Mouse (Mus musculus): ENCODE measurements at regions not wholly inside any gene's neighbourhood (a gene's known extent, or its start where the extent isn't known, plus 50 kb on each side); places are given as distances from the start of the nearest gene placed in this dataset.

DNA sequence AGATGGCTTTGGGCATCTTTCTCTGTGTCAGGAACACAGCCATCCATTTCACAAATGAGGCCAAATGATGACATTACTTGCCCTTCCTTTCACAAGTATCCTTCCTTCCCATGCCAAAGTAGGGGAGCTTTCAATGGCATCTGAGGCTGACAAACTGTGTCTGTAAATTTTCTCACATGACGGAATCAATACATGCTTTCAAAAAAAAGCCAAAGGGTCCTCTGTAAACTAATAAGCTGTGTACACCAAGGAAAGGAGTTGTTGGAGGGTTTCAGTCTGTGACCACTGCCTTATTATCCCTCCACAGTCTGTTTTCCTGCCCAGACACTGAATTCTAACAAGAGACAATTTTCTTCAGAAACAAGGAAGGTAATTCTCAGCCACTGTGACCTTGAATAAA, 490.2 kb upstream of the Adamts9 start:
- Histone ChIP-seq H3K36me3 (ENCODE audit: insufficient read depth, low read length) (no peaks in the 10 kb centered on the region), H3K9me3 (ENCODE audit: low read length) (no peaks in the 10 kb centered on the region), H3K4me3 (replicated peaks; ENCODE audit: low read length) (no peak overlapping the region), H3K4me1 (replicated peaks; ENCODE audit: low read depth, low read length) (no peaks in the 10 kb centered on the region), H3K27me3 (ENCODE audit: insufficient read depth, low read length) (no peaks in the 10 kb centered on the region)
- TF ChIP-seq POU5F1 (IDR thresholded peaks at IDR 0.05; ENCODE audit: borderline replicate concordance, low read length) (no peak), NANOG (IDR thresholded peaks at IDR 0.05; ENCODE audit: borderline replicate concordance, low read length) (no peak)

DNA sequence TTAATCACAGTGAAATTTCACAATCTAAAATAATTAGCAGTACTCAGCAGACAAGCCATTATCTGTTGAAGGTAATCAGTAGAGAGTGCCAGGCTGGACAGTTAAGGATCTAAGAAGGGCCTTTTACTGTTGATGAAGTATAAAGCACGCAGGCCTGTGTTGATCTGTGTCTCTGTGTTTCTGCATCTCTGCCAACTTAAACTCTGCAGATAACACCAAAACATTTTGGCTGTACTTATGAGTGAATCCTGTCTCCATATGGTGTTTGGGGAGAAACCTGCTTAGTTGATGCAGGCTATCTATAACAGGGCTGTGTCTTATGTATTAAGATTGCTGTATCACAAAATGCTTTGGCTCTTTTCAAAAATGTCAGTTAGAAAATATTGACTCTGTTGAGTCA, 482.8 kb upstream of the Adamts9 start:
- TF ChIP-seq NANOG (IDR thresholded peaks at IDR 0.05; ENCODE audit: borderline replicate concordance, low read length) (no peak), CTCF (conservative IDR thresholded peaks at IDR 0.05; ENCODE audit: low read length) (no peak), POU5F1 (IDR thresholded peaks at IDR 0.05; ENCODE audit: borderline replicate concordance, low read length) (no peak)
- Histone ChIP-seq H3K36me3 (ENCODE audit: insufficient read depth, low read length) (no peaks in the 10 kb centered on the region), H3K27me3 (ENCODE audit: insufficient read depth, low read length) (no peaks in the 10 kb centered on the region), H3K4me1 (replicated peaks; ENCODE audit: low read depth, low read length) (no peaks in the 10 kb centered on the region), H3K4me3 (replicated peaks; ENCODE audit: low read length) (no peak overlapping the region), H3K9me3 (ENCODE audit: low read length) (no peaks in the 10 kb centered on the region)

DNA sequence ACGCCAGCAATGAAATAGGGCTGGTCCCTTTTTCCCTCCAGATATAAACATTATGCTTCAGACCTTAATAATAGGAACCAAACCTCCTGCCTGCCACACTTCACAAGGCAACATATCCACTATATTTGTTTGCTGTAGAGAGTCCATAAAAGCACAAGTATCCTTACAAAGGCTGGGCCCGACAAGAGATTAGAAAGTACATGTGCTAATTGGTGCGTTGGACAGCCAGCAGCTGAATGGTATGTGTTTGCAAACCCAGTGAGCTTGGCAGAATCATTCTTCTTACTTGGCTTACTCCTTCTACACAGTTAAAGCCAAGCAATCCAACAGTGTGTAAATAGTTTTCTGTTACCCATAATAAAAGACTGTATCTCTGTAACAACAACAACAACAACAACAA, 479.6 kb upstream of the Adamts9 start:
- H3K9me3 ChIP-seq (ENCODE audit: low read length), result no peaks in the 10 kb centered on the region
- no peaks in the 10 kb centered on the region for H3K4me1 ChIP-seq (replicated peaks; ENCODE audit: low read depth, low read length)
- H3K4me3 ChIP-seq (replicated peaks; ENCODE audit: low read length), result no peak overlapping the region
- H3K36me3 ChIP-seq (ENCODE audit: insufficient read depth, low read length), result no peaks in the 10 kb centered on the region
- TF ChIP-seq CTCF (conservative IDR thresholded peaks at IDR 0.05; ENCODE audit: low read length), result no peak
- TF ChIP-seq POU5F1 (IDR thresholded peaks at IDR 0.05; ENCODE audit: borderline replicate concordance, low read length), result no peak
- no peak for TF ChIP-seq NANOG (IDR thresholded peaks at IDR 0.05; ENCODE audit: borderline replicate concordance, low read length)
- H3K27me3 ChIP-seq (ENCODE audit: insufficient read depth, low read length), result no peaks in the 10 kb centered on the region

- H3K36me3 ChIP-seq (ENCODE audit: insufficient read depth, low read length), result no peaks in the 10 kb centered on the region
- H3K4me3 ChIP-seq (replicated peaks; ENCODE audit: low read length), result no peak overlapping the region
- TF ChIP-seq POU5F1 (IDR thresholded peaks at IDR 0.05; ENCODE audit: borderline replicate concordance, low read length) (no peak), CTCF (conservative IDR thresholded peaks at IDR 0.05; ENCODE audit: low read length) (no peak), NANOG (IDR thresholded peaks at IDR 0.05; ENCODE audit: borderline replicate concordance, low read length) (no peak)
- H3K27me3 ChIP-seq (ENCODE audit: insufficient read depth, low read length), result no peaks in the 10 kb centered on the region
- H3K9me3 ChIP-seq (ENCODE audit: low read length), result no peaks in the 10 kb centered on the region
- H3K4me1 ChIP-seq (replicated peaks; ENCODE audit: low read depth, low read length), result no peaks in the 10 kb centered on the region
Observed at GRCm38 (mm10) chr6:93422253-93422652, 479.0 kb upstream of the Adamts9 start.

DNA sequence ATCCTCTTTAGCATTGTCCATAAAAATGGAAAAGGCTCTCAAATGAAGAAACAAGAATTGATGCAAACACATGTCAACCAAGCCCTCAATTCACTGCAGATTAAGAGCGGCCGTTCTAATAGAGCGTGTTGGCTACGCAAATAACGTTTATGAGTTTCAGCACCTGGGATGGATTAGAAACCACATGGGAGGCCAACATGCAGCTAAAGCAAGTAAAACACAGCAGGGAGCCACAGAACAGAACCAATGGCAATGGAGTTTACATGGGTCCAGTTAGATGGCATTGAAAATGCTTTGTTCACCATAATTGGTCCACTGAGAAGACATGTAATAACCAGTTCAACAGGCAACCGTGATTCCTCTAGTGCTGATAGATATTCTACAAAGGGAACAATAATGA, 474.3 kb upstream of the Adamts9 start:
- no peak for TF ChIP-seq CTCF (conservative IDR thresholded peaks at IDR 0.05; ENCODE audit: low read length)
- no peak for TF ChIP-seq NANOG (IDR thresholded peaks at IDR 0.05; ENCODE audit: borderline replicate concordance, low read length)
- no peak for TF ChIP-seq POU5F1 (IDR thresholded peaks at IDR 0.05; ENCODE audit: borderline replicate concordance, low read length)
- H3K27me3 ChIP-seq (ENCODE audit: insufficient read depth, low read length), result no peaks in the 10 kb centered on the region
- no peaks in the 10 kb centered on the region for H3K36me3 ChIP-seq (ENCODE audit: insufficient read depth, low read length)
- H3K4me1 ChIP-seq (replicated peaks; ENCODE audit: low read depth, low read length), result peaks cover 8% of the 10 kb centered on the region; the same call in 1 of the 2 replicates
- H3K9me3 ChIP-seq (ENCODE audit: low read length), result no peaks in the 10 kb centered on the region
- H3K4me3 ChIP-seq (replicated peaks; ENCODE audit: low read length), result no peak overlapping the region

DNA sequence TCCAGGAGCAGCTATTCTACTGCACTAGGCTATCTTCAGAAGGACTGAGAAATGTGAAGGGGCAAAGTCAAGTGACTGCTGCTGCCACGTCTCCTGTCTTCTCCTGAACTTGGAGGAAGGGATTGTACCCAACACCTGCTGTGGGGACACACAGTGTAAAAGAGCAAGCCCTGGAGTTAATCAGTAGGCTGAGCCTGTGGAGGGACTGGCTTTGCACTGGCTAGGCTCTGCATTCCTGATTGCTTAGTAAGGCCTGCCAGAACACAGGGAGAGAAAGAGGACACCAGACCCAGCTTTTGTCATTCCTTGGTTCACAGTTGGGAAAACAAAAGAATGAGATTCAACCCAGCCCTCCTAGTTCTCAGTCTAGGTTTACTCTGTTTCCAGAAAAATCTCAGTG, 472.7 kb upstream of the Adamts9 start:
- TF ChIP-seq CTCF (conservative IDR thresholded peaks at IDR 0.05; ENCODE audit: low read length), result no peak
- no peak for TF ChIP-seq NANOG (IDR thresholded peaks at IDR 0.05; ENCODE audit: borderline replicate concordance, low read length)
- TF ChIP-seq POU5F1 (IDR thresholded peaks at IDR 0.05; ENCODE audit: borderline replicate concordance, low read length), result no peak
- H3K36me3 ChIP-seq (ENCODE audit: insufficient read depth, low read length), result no peaks in the 10 kb centered on the region
- H3K4me3 ChIP-seq (replicated peaks; ENCODE audit: low read length), result no peak overlapping the region
- H3K9me3 ChIP-seq (ENCODE audit: low read length), result no peaks in the 10 kb centered on the region
- H3K27me3 ChIP-seq (ENCODE audit: insufficient read depth, low read length), result no peaks in the 10 kb centered on the region
- peaks cover 8% of the 10 kb centered on the region; the same call in 1 of the 2 replicates for H3K4me1 ChIP-seq (replicated peaks; ENCODE audit: low read depth, low read length)

- Histone ChIP-seq H3K9me3 (ENCODE audit: low read length) (no peaks in the 10 kb centered on the region), H3K27me3 (ENCODE audit: insufficient read depth, low read length) (no peaks in the 10 kb centered on the region), H3K4me1 (replicated peaks; ENCODE audit: low read depth, low read length) (peaks cover 16% of the 10 kb centered on the region), H3K4me3 (replicated peaks; ENCODE audit: low read length) (no peak overlapping the region), H3K36me3 (ENCODE audit: insufficient read depth, low read length) (no peaks in the 10 kb centered on the region)
- no peak for TF ChIP-seq NANOG (IDR thresholded peaks at IDR 0.05; ENCODE audit: borderline replicate concordance, low read length)
Observed at GRCm38 (mm10) chr6:93411077-93411452, 467.8 kb upstream of the Adamts9 start.

- Histone ChIP-seq H3K4me1 (replicated peaks; ENCODE audit: low read depth, low read length) (peaks cover 13% of the 10 kb centered on the region), H3K27me3 (ENCODE audit: insufficient read depth, low read length) (no peaks in the 10 kb centered on the region), H3K36me3 (ENCODE audit: insufficient read depth, low read length) (no peaks in the 10 kb centered on the region), H3K9me3 (ENCODE audit: low read length) (no peaks in the 10 kb centered on the region), H3K4me3 (replicated peaks; ENCODE audit: low read length) (no peak overlapping the region)
- TF ChIP-seq CTCF (conservative IDR thresholded peaks at IDR 0.05; ENCODE audit: low read length) (no peak), NANOG (IDR thresholded peaks at IDR 0.05; ENCODE audit: borderline replicate concordance, low read length) (no peak), POU5F1 (IDR thresholded peaks at IDR 0.05; ENCODE audit: borderline replicate concordance, low read length) (no peak)
Observed at GRCm38 (mm10) chr6:93410416-93411076, 467.3 kb upstream of the Adamts9 start.

DNA sequence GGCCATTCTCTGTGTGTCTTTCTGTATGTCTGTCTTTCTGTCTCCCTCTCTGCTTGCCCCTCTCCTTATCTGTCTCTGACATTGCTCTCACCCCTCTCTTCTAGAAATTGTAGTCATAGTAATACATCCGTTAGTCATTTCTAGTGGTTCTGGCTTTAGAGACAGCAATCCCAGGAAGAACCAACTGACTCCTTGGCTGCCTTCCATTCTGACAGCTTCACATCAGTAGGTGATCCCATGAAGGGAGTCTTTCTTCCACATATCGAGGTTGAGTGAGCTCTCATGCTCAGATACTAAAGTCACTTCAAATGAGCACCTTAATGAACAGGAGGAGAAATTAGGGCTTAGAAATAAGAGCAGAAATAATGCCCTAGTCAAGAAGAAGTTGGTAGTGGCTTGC, 455.3 kb upstream of the Adamts9 start:
- Histone ChIP-seq H3K4me3 (replicated peaks; ENCODE audit: low read length) (no peak overlapping the region), H3K36me3 (ENCODE audit: insufficient read depth, low read length) (no peaks in the 10 kb centered on the region), H3K9me3 (ENCODE audit: low read length) (no peaks in the 10 kb centered on the region), H3K27me3 (ENCODE audit: insufficient read depth, low read length) (no peaks in the 10 kb centered on the region), H3K4me1 (replicated peaks; ENCODE audit: low read depth, low read length) (no peaks in the 10 kb centered on the region)
- no peak for TF ChIP-seq CTCF (conservative IDR thresholded peaks at IDR 0.05; ENCODE audit: low read length)
- TF ChIP-seq POU5F1 (IDR thresholded peaks at IDR 0.05; ENCODE audit: borderline replicate concordance, low read length), result no peak
- no peak for TF ChIP-seq NANOG (IDR thresholded peaks at IDR 0.05; ENCODE audit: borderline replicate concordance, low read length)
